Mouse (Mus musculus): ENCODE measurements at regions not wholly inside any gene's neighbourhood (a gene's known extent, or its start where the extent isn't known, plus 50 kb on each side); places are given as distances from the start of the nearest gene placed in this dataset.

DNA sequence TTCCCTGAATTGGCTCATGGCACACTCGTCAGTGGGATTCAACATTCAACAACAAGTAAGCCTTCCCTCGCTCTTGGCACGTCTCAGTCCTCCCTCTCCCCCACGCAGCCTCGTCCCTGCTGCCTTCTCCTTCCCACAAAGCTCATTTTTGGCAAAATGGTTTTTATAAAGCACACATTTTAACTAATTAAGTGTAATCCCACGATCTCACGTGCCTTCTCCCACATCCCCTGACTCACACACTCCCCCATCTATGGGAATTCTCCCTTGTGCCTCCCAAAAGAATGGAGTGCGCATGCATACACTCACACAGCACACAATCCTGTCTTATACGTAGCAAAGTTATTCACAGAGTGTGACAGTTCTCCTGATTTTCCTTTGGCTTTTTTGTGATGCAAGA lies 288.5 kb downstream of the Cd83 start:
- DNase-seq (ENCODE audit: low spot score in 2 of 2): no peak

DNA sequence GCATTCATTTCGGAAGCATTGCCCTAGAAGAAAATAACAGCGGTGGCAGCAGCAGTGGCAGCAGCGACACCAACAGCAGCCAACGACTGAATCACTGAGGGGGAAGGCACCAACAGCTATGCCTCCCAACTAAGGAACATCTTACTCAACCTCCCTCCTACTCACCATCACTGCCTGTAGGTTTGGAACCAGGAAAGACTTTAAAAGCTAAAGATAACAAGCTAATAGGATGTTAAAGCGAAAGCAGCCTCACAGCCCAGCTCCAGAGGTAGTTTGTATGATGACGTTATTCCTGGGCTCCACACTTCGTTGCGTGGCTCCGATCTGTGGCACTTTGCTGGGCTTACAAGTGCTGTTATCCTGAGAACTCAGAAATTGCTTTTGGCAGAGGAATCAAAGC lies 289.6 kb downstream of the Cd83 start:
- no peak for DNase-seq (ENCODE audit: low spot score in 2 of 2)

GRCm38 (mm10) chr13:44077022-44077421 lies 292.4 kb downstream of the Cd83 start:
- DNase-seq (ENCODE audit: low spot score in 2 of 2): no peak

DNA sequence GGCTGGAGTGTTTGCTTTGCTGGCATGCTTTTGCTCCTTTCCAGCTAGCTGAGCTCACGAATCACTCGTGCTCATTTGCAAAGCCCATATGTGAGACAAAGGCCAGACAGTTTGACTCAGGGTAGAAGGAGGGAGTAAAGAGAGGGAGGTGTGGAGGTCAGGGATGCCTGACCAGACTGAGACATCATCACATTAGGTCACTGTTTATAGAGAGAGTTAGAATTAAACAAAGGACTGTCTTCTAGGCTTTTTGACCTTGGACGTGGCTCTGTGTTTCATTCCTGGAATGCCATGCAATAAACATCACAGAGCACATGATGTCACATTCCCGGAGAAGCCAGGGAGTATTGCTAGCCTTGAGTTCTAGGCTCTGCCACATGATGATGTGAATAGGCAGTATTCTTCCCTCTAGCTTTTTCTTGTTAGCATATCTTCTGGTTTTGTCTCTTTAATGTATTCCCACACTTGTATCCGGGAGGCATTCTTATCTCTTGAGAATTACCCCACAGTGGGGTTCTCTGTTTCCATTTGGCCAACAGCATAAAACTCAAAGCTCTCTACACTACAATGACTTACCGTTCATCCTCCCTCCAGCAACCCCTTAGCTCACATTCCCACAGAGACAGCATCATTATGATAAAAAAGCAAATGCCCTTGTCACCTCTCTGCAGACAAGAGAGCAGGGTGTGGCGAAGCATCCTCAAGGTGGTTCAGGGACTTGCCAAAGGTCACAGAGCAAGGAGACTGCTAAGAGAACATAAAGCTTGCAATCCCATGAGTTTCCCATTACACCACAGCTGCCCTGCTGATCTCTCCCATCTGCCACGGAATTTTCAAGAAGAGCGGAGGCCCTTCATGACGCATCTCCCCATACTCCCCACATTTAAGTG lies 301.3 kb downstream of the Cd83 start:
- no peak for DNase-seq (ENCODE audit: low spot score in 2 of 2)

DNA sequence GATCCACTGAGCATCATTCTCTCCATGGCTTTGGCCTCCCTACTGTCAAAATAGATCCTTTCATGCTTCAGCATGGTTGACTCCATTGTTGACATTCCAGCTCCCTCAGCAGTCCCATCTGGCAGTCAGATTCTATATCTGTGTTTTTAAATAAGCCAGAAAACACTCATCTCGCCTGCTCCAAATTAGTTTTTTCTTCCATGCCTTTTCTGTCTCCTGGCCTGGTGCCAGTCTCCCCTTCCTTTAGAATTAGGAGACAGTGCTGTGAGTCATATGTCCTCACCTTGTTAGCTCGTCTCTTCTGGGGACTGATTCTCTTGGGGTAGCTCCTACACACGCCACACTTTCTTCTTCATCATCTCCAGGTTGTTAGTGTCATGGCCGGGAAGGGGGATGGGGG lies 302.2 kb downstream of the Cd83 start:
- DNase-seq (ENCODE audit: low spot score in 2 of 2): no peak

- no peak for DNase-seq (ENCODE audit: low spot score in 2 of 2)
Measured at GRCm38 (mm10) chr13:44097141-44097540, 312.6 kb downstream of the Cd83 start.

GRCm38 (mm10) chr13:44099511-44099910 lies 314.9 kb downstream of the Cd83 start:
- DNase-seq (ENCODE audit: low spot score in 2 of 2): no peak

DNA sequence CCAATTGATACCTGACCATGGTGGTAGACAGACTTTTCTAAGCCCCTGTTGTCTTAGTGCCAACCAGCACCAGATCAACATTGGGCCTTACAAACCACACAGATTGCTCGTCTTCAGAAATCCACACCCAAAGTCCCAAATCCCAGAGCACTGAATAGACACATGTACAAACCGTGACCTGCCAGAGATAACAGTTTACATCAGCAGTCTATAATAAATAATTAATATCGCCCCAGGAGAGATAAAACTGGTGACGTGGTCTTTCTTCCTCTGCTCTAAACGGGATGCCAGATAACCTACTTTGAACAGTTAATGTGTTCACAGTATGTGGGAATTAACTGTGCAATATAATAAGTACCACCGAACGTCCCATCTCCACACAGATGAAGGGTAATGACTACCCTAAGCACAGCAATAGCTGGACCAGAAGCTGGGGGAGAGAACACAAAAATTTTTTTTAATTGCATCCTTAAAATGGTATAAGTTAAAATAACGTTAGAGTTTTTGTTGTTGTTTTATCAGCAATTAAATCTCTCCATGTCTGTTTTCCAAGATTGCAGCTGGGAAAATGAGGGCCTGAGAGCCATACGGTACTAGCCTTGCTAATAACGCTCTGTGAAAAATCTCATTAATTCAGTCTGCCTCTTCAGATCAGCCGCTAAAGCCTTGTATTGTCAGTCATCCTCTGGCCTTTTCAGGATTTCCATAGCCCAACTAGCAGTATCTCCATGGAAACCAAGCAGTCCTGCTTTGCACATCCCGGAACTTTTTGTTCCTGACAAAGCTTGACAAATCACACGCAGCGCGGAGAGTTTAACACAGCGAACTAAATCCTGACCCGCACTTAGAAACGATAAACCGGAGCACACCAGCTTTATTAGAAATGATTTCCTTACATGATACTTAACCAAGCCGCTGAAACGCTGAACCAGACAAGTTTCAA lies 315.8 kb downstream of the Cd83 start:
- DNase-seq (ENCODE audit: low spot score in 2 of 2): no peak

DNA sequence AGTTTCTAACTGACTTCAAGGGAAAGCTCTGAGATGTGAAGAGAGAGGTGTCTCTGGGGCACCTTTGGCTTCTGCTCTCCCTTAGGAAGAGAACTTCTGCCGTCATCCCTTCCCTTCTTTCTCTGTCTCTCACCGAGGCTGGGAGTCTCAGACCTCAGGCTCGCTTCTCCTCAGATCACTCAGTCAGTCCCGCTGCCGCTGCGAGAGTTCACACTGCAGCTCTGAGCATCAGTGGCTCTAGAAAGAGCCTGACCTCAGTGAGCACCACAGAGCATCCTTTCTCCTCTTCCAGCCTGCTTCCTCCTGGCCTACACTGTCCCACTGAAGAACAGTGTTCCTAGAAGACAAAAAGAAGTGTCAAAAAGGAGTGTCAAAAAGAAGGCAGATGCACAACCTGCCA lies 316.6 kb downstream of the Cd83 start:
- no peak for DNase-seq (ENCODE audit: low spot score in 2 of 2)

DNA sequence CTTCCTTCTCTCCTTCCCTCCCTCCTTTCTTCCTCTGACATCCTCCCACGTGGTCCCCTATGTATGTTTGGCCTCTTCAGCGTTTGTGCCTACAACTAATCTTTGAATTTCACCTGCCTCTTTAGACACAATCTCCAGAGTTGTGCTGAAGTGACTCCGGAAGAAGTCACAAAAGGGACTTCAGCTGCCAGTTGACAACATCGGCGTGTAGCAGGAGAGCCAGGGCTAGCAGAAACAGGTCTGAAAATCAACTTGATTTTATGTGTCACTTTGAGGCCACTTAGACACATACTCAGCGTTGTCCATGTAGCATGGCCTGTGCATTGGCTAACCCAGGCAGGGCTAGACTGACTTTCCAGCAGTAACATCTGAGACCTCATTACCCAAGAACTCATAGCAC lies 317.2 kb downstream of the Cd83 start:
- DNase-seq (ENCODE audit: low spot score in 2 of 2): no peak

DNA sequence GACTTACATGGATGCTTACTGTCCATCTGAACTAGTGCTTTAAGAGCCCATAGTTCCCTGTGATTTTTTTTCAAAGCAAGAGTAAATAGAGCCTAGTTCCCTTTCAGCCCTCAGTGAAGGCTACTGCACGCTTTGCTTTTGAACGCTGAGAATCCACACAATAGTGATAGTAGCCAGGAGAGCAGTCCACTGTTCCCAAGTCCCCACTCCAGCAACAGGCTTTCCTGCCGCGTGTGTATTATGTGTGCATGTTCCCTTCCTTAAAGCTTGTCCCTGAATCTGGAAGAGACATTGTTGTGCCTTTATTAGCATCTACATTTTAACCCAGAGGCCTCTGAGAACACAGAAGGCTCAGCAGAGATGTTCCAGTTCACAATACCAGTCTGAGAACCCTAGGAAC lies 317.7 kb downstream of the Cd83 start:
- DNase-seq (ENCODE audit: low spot score in 2 of 2): no peak

DNA sequence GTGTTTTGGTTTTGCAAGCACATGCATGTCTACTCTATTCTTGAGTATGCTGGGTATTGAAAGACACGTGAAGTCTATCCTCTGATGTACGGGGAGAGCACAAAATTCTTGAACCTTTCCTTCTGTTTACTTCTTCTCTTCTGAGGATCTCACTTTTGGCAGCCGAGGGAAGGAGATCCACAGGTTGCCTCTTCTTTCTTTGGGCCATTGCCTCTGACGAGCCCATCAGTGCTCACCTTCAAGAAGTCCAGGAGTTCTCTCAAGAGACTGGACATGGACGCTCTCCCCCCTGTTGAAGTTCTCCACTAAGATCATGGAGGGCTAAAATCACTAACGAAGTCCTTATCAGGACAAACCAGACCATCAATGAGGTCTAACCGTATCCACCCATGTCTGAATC lies 318.8 kb downstream of the Cd83 start:
- no peak for DNase-seq (ENCODE audit: low spot score in 2 of 2)

GRCm38 (mm10) chr13:44105161-44105560 lies 320.6 kb downstream of the Cd83 start:
- DNase-seq (ENCODE audit: low spot score in 2 of 2): no peak

GRCm38 (mm10) chr13:44108695-44109094 lies 324.1 kb downstream of the Cd83 start:
- DNase-seq (ENCODE audit: low spot score in 2 of 2): no peak

GRCm38 (mm10) chr13:44113043-44113442 lies 328.5 kb downstream of the Cd83 start:
- DNase-seq (ENCODE audit: low spot score in 2 of 2): no peak

DNA sequence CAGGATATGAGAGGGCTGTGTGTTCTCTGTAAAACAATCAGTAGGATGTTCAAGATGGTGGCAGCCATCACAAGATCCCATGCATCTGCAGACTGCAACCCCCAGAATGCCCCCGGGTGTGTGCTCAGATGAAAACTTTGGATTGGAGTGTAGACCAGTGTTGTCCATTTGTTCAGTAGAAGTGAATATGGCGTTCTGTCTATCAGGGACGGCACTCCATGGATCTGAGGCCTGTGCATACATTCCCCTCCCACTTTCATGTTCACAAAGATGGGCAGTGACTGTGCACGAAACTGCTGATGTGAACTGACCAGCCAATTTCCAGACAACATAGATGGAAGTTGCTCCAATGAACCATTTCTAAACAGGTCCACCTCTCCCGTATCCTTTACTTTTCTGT lies 330.3 kb downstream of the Cd83 start:
- no peak for DNase-seq (ENCODE audit: low spot score in 2 of 2)

DNA sequence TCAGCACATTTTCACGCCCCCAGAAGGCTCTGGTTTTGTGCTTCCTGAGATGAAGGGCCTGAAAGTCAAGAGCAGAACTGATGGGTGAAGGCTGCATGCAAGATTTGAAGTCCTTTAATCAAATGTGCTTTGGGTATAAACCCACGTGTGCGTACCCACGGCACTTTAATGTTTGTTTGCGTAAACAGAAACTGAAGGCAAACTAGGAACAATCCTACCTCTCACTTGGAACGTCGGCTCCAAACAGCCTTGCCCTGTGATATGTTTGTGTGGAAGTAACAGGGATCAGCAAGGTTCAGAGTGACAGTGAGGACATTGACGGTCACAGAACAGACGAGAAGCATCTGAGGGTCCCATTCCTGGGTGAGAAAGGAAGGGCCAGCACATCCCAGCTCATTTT lies 333.3 kb downstream of the Cd83 start:
- no peak for DNase-seq (ENCODE audit: low spot score in 2 of 2)

DNA sequence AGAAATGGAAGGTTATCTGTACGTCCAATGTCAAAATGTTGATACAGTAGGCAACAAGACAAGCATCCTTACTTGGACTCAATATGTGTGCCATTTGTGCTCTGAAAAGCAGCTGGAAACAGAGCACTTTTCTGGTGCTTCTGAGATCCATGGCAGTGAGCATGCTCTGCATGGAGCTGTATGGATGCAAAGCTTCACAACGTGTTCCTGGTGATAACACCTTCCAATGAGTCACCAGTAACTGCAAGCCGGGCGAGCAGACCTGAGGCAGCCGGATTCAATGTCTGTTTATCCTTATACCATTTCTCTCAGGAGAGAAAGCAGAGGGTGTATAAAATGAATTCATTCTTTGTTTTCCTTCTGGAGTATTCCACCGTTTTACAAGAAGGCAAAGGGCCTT lies 334.3 kb downstream of the Cd83 start:
- no peak for DNase-seq (ENCODE audit: low spot score in 2 of 2)

DNA sequence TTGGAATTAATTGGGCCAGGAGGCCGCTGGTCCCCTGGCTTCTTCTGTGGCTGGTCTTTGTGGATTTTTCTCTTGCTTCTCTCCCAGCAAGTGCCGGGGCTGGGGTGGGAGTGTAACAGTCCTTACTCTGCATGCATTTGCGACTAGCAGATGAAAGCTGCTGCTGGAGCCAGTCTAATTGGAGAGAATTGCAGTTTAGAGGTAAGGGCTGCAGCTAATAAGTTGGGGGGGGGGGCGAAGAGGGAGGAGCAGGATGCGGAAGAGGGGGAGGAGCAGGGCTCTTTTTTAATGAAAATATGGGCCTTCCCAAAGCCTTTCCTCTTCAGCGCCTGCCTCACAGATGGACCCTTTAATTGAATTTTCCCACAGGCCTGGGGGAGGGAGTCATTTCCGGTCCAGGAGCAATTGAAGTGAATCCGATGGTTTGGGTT lies 336.7 kb downstream of the Cd83 start:
- DNase-seq (ENCODE audit: low spot score in 2 of 2): no peak

- peak in 1 of 2 experiments; percentile 43 for DNase-seq (ENCODE audit: low spot score in 2 of 2)
Measured at GRCm38 (mm10) chr13:44121932-44122331, 337.4 kb downstream of the Cd83 start.

DNA sequence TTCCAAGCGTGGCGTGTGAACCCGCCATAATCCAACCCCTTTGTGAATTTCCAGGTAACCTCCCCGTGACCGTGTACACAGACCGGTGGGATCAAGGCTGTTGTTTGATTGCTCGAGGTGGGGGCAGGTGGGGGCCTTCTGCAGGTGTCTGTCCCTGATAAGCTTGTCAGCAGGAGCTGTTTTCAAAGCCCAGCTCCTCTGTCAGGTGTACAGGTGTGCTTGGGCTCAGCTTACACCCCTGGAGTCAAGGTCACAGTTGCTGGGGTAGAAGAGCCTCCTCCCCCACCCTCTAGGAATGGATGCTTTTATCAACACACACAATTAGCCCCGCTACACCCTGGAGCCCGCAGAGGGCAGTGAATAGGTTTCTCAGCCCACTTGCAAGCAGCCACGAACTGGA lies 341.6 kb downstream of the Cd83 start:
- no peak for DNase-seq (ENCODE audit: low spot score in 2 of 2)

GRCm38 (mm10) chr13:44128506-44129274 lies 344.1 kb downstream of the Cd83 start:
- no peak for DNase-seq (ENCODE audit: low spot score in 2 of 2)

Data from spleen, postnatal 10 days (tissue).